ENCODE assay signal across 10 mouse cellular contexts in the genomic region with DNA sequence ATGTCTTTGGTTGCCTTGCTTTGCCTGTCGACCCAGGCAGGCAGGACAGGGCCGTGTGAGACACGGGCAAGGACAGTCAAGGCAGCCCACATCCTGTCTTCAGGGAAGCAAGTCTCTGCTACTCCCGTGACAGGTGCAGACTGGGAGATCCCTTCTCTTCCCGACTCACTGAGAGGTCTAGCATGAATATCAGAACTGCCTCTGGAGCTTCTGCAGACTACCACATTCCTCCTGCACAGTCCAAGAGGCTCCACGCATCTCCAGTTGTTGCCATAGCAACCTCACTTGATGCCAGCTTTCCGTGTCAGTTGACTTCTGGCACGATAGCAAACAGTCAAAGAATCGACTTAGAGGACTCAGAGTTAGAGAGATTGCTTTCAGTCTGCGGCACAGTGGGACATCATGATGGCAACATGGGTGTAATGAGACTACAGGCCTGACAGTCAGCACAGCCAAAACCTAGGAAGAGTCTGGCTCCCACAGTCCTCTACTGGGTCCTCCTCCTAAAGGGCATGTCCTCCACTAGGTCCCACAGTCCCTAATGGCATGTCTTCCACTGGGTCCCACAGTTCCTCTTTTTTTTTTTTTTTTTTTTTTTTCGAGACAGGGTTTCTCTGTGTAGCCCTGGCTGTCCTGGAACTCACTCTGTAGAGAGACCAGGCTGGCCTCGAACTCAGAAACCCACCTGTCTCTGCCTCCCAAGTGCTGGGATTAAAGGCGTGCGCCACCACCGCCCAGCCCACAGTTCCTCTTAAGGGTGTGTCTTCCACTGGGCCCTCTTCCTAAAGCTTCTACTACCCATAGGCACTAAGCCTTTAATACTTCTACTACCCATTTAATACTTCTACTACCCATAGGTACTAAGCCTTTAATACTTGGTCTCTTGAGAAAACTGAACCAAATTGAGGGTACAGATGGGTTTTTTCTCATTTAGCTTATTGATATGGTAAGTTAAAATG. TPM values are rescaled to one million over a fixed set of nuclear protein-coding genes. Genes with fewer than 3 reads are reported as not detected.
DNase-seq lines count a peak whose midpoint lies in the region; ATAC-seq and TF ChIP-seq lines count a peak whose summit lies in the region.
"Had no signal": no experiment of that assay in that cellular context is flagged by ENCODE, and none has a peak within 500 bp of the region (broad histone marks: within the 10 kb centered on the region; RNA-seq: fewer than 3 reads in every experiment).

No protein-coding gene starts in this region.

- no peak overlapping the region for H3K9ac ChIP-seq in intestine, embryonic 14.5 days (ENCODE audit: low read length)
- H3K9ac ChIP-seq in intestine, postnatal 0 days (ENCODE audit: low read depth, low read length) = no peak overlapping the region

- H3K4me1 ChIP-seq in intestine, embryonic 14.5 days (replicated peaks; ENCODE audit: control insufficient read depth, insufficient read depth, low read length) = no peaks in the 10 kb centered on the region
- H3K4me1 ChIP-seq in intestine, postnatal 0 days (replicated peaks; ENCODE audit: control insufficient read depth, insufficient read depth, low read length) = no peaks in the 10 kb centered on the region

- no peak overlapping the region for H3K27ac ChIP-seq in intestine, embryonic 14.5 days (ENCODE audit: low read depth)
- no peak overlapping the region for H3K27ac ChIP-seq in intestine, postnatal 0 days (ENCODE audit: low read depth, low read length)

- H3K27me3 ChIP-seq in intestine, embryonic 14.5 days (replicated peaks; ENCODE audit: control insufficient read depth, insufficient read depth, low read length) = no peaks in the 10 kb centered on the region
- no peaks in the 10 kb centered on the region for H3K27me3 ChIP-seq in intestine, postnatal 0 days (replicated peaks; ENCODE audit: control insufficient read depth, insufficient read depth, low read length)

- no peak overlapping the region for H3K4me2 ChIP-seq in intestine, embryonic 14.5 days (ENCODE audit: low read length)
- H3K4me2 ChIP-seq in intestine, postnatal 0 days (replicated peaks; ENCODE audit: low read depth) = no peak overlapping the region

- ATAC-seq in intestine, embryonic 14.5 days (replicated peaks; ENCODE audit: low FRiP score, low TSS enrichment, low read depth) = 0 out of 2 replicates have a peak, but pooled peaks have one; percentile 50
- ATAC-seq in intestine, postnatal 0 days = no peak

- no peaks in the 10 kb centered on the region for H3K9me3 ChIP-seq in intestine, embryonic 14.5 days (ENCODE audit: control insufficient read depth, low read length)
- no peaks in the 10 kb centered on the region for H3K9me3 ChIP-seq in intestine, postnatal 0 days (ENCODE audit: control insufficient read depth)

- no peak overlapping the region for H3K4me3 ChIP-seq in intestine, embryonic 14.5 days (ENCODE audit: low read depth, low read length)
- no peak overlapping the region for H3K4me3 ChIP-seq in intestine, postnatal 0 days (ENCODE audit: low read depth, low read length)

- H3K36me3 ChIP-seq in intestine, embryonic 14.5 days (ENCODE audit: control insufficient read depth, insufficient read depth, low read length) = peaks cover 9% of the 10 kb centered on the region; the same call in 1 of the 2 replicates
- H3K36me3 ChIP-seq in intestine, postnatal 0 days (ENCODE audit: control insufficient read depth, insufficient read depth) = peaks cover 16% of the 10 kb centered on the region; the same call in 1 of the 2 replicates

- no peak for DNase-seq in intestine, embryonic 14.5 days (ENCODE audit: low spot score)
- peak; percentile 92 for DNase-seq in brain, adult 2 months (ENCODE audit: low read depth, low spot score)
- DNase-seq in gastrocnemius, postnatal 14 days = peak; percentile 45
- peak; percentile 49 to 87 for DNase-seq in layer of hippocampus, adult 18-20 months (ENCODE audit: low spot score in 2 of 2)
- peak; percentile 73 for DNase-seq in lung, postnatal 10 days
- peak; percentile 53 for DNase-seq in right cerebral cortex, postnatal 4 days
- DNase-seq in urinary bladder, postnatal 14 days (ENCODE audit: low spot score) = no peak

- intact Hi-C loops in gastrocnemius, postnatal 14 days (cut with DNase I; ENCODE audit: low total_unique reads) = no loop called here

- no peak for TF ChIP-seq CTCF in intestine, postnatal 0 days (IDR thresholded peaks at IDR 0.05; ENCODE audit: low read depth)

- 70% methylated on average over 15 of the region's 15 CpGs for WGBS in intestine, embryonic 14.5 days
- 74% methylated on average over 15 of the region's 15 CpGs for WGBS in intestine, postnatal 0 days

RNA-seq across cellular contexts. Expression of a gene that starts 27.5 kb away (rescaled TPM):
- polyA plus RNA-seq in intestine, embryonic 14.5 days (2014; fragmentation: Nextera tagmentation; extraction: Ambion mirVana) = 12.5 and 14.3 TPM in 2 replicates
- polyA plus RNA-seq in intestine, postnatal 0 days (2015; fragmentation: Nextera tagmentation; extraction: Ambion mirVana) = 5.1 and 5.2 TPM in 2 replicates
- 10 to 100 TPM; 31.9 to 41.4 TPM for total RNA-seq in gastrocnemius, postnatal 14 days (2021)
- 10 to 100 TPM; 88.3 to 90.3 TPM for total RNA-seq in layer of hippocampus, adult 18-20 months (2021)

RNA-seq across cellular contexts. Expression of a gene that starts 32.5 kb away (rescaled TPM):
- not detected in 2 replicates for polyA plus RNA-seq in intestine, embryonic 14.5 days (2014; fragmentation: Nextera tagmentation; extraction: Ambion mirVana)
- polyA plus RNA-seq in intestine, postnatal 0 days (2015; fragmentation: Nextera tagmentation; extraction: Ambion mirVana) = not detected in 2 replicates
- total RNA-seq in gastrocnemius, postnatal 14 days (2021) = under 1 TPM in 1 of 2 experiments, not detected in 1; 0.27 TPM
- under 1 TPM; 0.32 to 0.91 TPM for total RNA-seq in layer of hippocampus, adult 18-20 months (2021)
- total RNA-seq: hematopoietic stem cell, adult 5-6 weeks had no signal
- polyA plus RNA-seq: stomach, embryonic 16.5 days had no signal

RNA-seq across cellular contexts. Expression of a gene that starts 41.3 kb away (rescaled TPM):
- polyA plus RNA-seq in intestine, embryonic 14.5 days (2014; fragmentation: Nextera tagmentation; extraction: Ambion mirVana) = 53.8 and 55.8 TPM in 2 replicates
- polyA plus RNA-seq in intestine, postnatal 0 days (2015; fragmentation: Nextera tagmentation; extraction: Ambion mirVana) = 17.9 and 21.3 TPM in 2 replicates
- total RNA-seq in gastrocnemius, postnatal 14 days (2021) = 10 to 100 TPM; 21.4 to 22.7 TPM
- total RNA-seq in layer of hippocampus, adult 18-20 months (2021) = 10 to 100 TPM; 48.3 to 55.2 TPM

RNA-seq across cellular contexts. Expression of a gene that starts 56.3 kb away (rescaled TPM):
- polyA plus RNA-seq in intestine, embryonic 14.5 days (2014; fragmentation: Nextera tagmentation; extraction: Ambion mirVana) = 17.6 and 21.3 TPM in 2 replicates
- polyA plus RNA-seq in intestine, postnatal 0 days (2015; fragmentation: Nextera tagmentation; extraction: Ambion mirVana) = 4.9 and 5.6 TPM in 2 replicates
- total RNA-seq in gastrocnemius, postnatal 14 days (2021) = 10 to 100 TPM; 34.6 to 35.4 TPM
- total RNA-seq in layer of hippocampus, adult 18-20 months (2021) = 10 to 100 TPM; 69.6 to 75.6 TPM

Comparison
In these comparisons a context has a peak if more than half of its experiments do, and no peak if none do; other contexts are left out.
1. DNase-seq: peak in brain, adult 2 months (single experiment), gastrocnemius, postnatal 14 days (single experiment), layer of hippocampus, adult 18-20 months (2 of 2), lung, postnatal 10 days (single experiment) and right cerebral cortex, postnatal 4 days (single experiment); none in intestine, embryonic 14.5 days (single experiment) and urinary bladder, postnatal 14 days (single experiment).